Mouse (Mus musculus) olfactory bulb, adult 2 months (tissue): Measurements from ENCODE around the gene Fam98b.

Experiments used
- CTCF ChIP-seq: fragments of 200-500 bp; IDR thresholded peaks from 2 replicates; pipeline ENCODE4 v1.5.1; 2012; ENCODE audit warnings: low read depth, mild to moderate bottlenecking, low read length, moderate library complexity; ENCODE audit not compliant: insufficient read depth
- POLR2A ChIP-seq: fragments of 200-500 bp; IDR thresholded peaks from 2 replicates; pipeline ENCODE4 v1.6.1; 2012; ENCODE audit warnings: mild to moderate bottlenecking, low read depth, low read length, moderate library complexity; ENCODE audit not compliant: insufficient read depth

GRCm38 (mm10) chr2:117309046-117309445, 59.5 kb downstream of the Fam98b start:
- no peak for TF ChIP-seq CTCF
- no peak for TF ChIP-seq POLR2A
